Mouse (Mus musculus) liver, embryonic 11.5 days (tissue): Measurements from ENCODE around the gene Ppt2. TPM values are rescaled to one million over a fixed set of nuclear protein-coding genes. Genes with fewer than 3 reads are reported as not detected.

ENCODE experiments used
- ATAC-seq: fragments of 200-750 bp; cut with Nextera tagmentation; replicated peaks from 2 replicates; pipeline ENCODE4 v1.8.0; 2017; ENCODE audit warnings: moderate number of reproducible peaks, mild to moderate bottlenecking, moderate TSS enrichment, moderate library complexity; ENCODE audit not compliant: low FRiP score
- DNase-seq: peaks from one replicate; pipeline ENCODE4 v3.0.0-alpha.2; 2017; ENCODE audit warnings: low spot score
- H3K27ac ChIP-seq: fragments of 300-500 bp; sonication (generic); 2 replicates; pipeline ENCODE4 v1.5.1; 2014; ENCODE audit warnings: mild to moderate bottlenecking, low read depth, low read length, control low read depth
- H3K27me3 ChIP-seq: fragments of 300-500 bp; sonication (generic); replicated peaks from 2 replicates; pipeline ENCODE4 v1.6.1; 2014; ENCODE audit warnings: low read length, mixed read lengths; ENCODE audit not compliant: control insufficient read depth, insufficient read depth
- H3K36me3 ChIP-seq: fragments of 300-500 bp; sonication (generic); 2 replicates; pipeline ENCODE4 v1.6.1; 2014; ENCODE audit warnings: mild to moderate bottlenecking, low read length, moderate library complexity, mixed read lengths; ENCODE audit not compliant: control insufficient read depth, insufficient read depth
- H3K4me1 ChIP-seq: fragments of 300-500 bp; sonication (generic); replicated peaks from 2 replicates; pipeline ENCODE4 v1.6.1; 2014; ENCODE audit warnings: low read length, mixed read lengths; ENCODE audit not compliant: control insufficient read depth, insufficient read depth
- H3K4me2 ChIP-seq: fragments of 300-500 bp; sonication (generic); 2 replicates; pipeline ENCODE4 v1.6.1; 2014; ENCODE audit warnings: mild to moderate bottlenecking, control low read depth, moderate library complexity
- H3K4me3 ChIP-seq: fragments of 300-500 bp; sonication (generic); 2 replicates; pipeline ENCODE4 v1.5.1; 2014; ENCODE audit warnings: low read depth, low read length, control low read depth
- H3K9ac ChIP-seq: fragments of 300-500 bp; sonication (generic); 2 replicates; pipeline ENCODE4 v1.6.1; 2014; ENCODE audit warnings: low read depth, low read length, control low read depth
- H3K9me3 ChIP-seq: fragments of 300-500 bp; sonication (generic); 2 replicates; pipeline ENCODE4 v1.6.1; 2016; ENCODE audit warnings: low read length, inconsistent platforms, mixed read lengths; ENCODE audit not compliant: control insufficient read depth
- WGBS: fragments of 180-500 bp; shearing (Covaris S2); extraction: QIAGEN DNeasy Blood & Tissue Kit; methylation state at CpG from one replicate; pipeline ENCODE4 v1.1.7; 2014; 5-methylcytosine and 5-hydroxymethylcytosine counted together
- polyA plus RNA-seq: library from polyadenylated mRNA; unstranded; fragments of >200 nt; fragmentation: Nextera tagmentation; extraction: Ambion mirVana; gene quantifications from 2 replicates; pipeline ENCODE4 v1.2.1, GENCODE M21; 2014

Ppt2 gene
- polyA plus RNA-seq, 1 experiment from 2014 or later, result 23.1 TPM

DNA sequence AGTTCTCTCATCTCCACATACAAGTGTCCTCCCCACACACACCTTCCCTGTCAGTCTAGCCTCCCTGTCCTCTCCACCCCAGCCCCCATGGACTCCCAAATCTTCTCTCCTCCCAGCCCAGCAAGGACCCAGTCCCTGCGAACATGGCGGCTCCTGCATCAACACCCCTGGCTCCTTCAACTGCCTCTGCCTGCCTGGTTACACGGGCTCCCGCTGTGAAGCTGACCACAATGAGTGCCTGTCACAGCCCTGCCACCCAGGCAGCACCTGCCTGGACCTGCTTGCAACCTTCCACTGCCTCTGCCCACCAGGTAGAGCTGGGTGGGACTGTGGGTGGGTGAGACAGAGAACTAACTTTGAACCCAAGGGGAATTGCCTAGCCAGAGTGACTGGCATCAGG is 58.4 kb downstream of the Ppt2 start:
- H3K4me2 ChIP-seq, result no peak overlapping the region
- peaks cover 8% of the 10 kb centered on the region; the same call in 1 of the 2 replicates for H3K27me3 ChIP-seq
- H3K9me3 ChIP-seq, result no peaks in the 10 kb centered on the region
- H3K27ac ChIP-seq, result no peak overlapping the region
- WGBS, result 60% methylated on average over 4 of the region's 4 CpGs
- H3K4me3 ChIP-seq, result no peak overlapping the region
- H3K9ac ChIP-seq, result no peak overlapping the region
- DNase-seq, result no peak
- H3K36me3 ChIP-seq, result no peaks in the 10 kb centered on the region
- no peaks in the 10 kb centered on the region for H3K4me1 ChIP-seq
- no peak for ATAC-seq

- H3K4me3 ChIP-seq, result no peak overlapping the region
- H3K27ac ChIP-seq, result no peak overlapping the region
- no peaks in the 10 kb centered on the region for H3K9me3 ChIP-seq
- no peak overlapping the region for H3K4me2 ChIP-seq
- peaks cover 8% of the 10 kb centered on the region; the same call in 1 of the 2 replicates for H3K27me3 ChIP-seq
- no peak overlapping the region for H3K9ac ChIP-seq
- ATAC-seq, result no peak
- H3K36me3 ChIP-seq, result no peaks in the 10 kb centered on the region
- WGBS, result 83% methylated on average over 13 of the region's 13 CpGs
- peaks cover 6% of the 10 kb centered on the region for H3K4me1 ChIP-seq
- DNase-seq, result no peak
These were observed 59.9 kb downstream of the Ppt2 start for GRCm38 (mm10) chr17:34568421-34568820.

GRCm38 (mm10) chr17:34567311-34567710 is 61.0 kb downstream of the Ppt2 start:
- 66% methylated on average over 9 of the region's 9 CpGs for WGBS
- Histone ChIP-seq H3K36me3 (no peaks in the 10 kb centered on the region), H3K4me2 (no peak overlapping the region), H3K9ac (no peak overlapping the region), H3K4me3 (no peak overlapping the region), H3K27ac (no peak overlapping the region), H3K9me3 (no peaks in the 10 kb centered on the region), H3K27me3 (peaks cover 8% of the 10 kb centered on the region; the same call in 1 of the 2 replicates), H3K4me1 (peaks cover 6% of the 10 kb centered on the region)
- no peak for ATAC-seq
- DNase-seq, result no peak

Other genes starting within 250 kb of the Ppt2 start
- 0.41 TPM in 1 of 2 replicates, not detected in the other for gene BC051142, start 229.7 kb downstream of the Ppt2 start, polyA plus RNA-seq
- not detected in 2 replicates for gene Btnl4, start 151.2 kb downstream of the Ppt2 start, polyA plus RNA-seq
- gene Btnl6, start 111.2 kb downstream of the Ppt2 start, polyA plus RNA-seq, result not detected in 2 replicates
- gene Notch4, start 64.2 kb downstream of the Ppt2 start, polyA plus RNA-seq, result 2.2 and 4.1 TPM in 2 replicates
- 18.5 and 19.8 TPM in 2 replicates for gene Gpsm3, start 38.7 kb downstream of the Ppt2 start, polyA plus RNA-seq
- 10.4 and 11.4 TPM in 2 replicates for gene Pbx2, start 37.2 kb downstream of the Ppt2 start, polyA plus RNA-seq
- gene Ager, start 30.6 kb downstream of the Ppt2 start, polyA plus RNA-seq, result 1.3 and 1.7 TPM in 2 replicates
- gene Rnf5, start 24.8 kb downstream of the Ppt2 start, polyA plus RNA-seq, result 109 TPM in 2 replicates
- 57.2 and 64.8 TPM in 2 replicates for gene Agpat1, start 24.2 kb downstream of the Ppt2 start, polyA plus RNA-seq
- gene Egfl8, start 12.5 kb downstream of the Ppt2 start, polyA plus RNA-seq, result 1.2 and 1.6 TPM in 2 replicates
- gene Prrt1, start 1.0 kb upstream of the Ppt2 start, polyA plus RNA-seq, result not detected in 2 replicates
- 9.5 and 9.7 TPM in 2 replicates for gene Fkbpl, start 16.3 kb upstream of the Ppt2 start, polyA plus RNA-seq
- gene Atf6b, start 18.6 kb upstream of the Ppt2 start, polyA plus RNA-seq, result 39.9 and 48.5 TPM in 2 replicates
- 0.10 TPM in 1 of 2 replicates, not detected in the other for gene Tnxb, start 42.0 kb upstream of the Ppt2 start, polyA plus RNA-seq
- gene C4b, start 115.4 kb upstream of the Ppt2 start, polyA plus RNA-seq, result 0.13 and 0.23 TPM in 2 replicates
- not detected in 2 replicates for gene Cyp21a1, start 176.1 kb upstream of the Ppt2 start, polyA plus RNA-seq
- gene Stk19, start 208.4 kb upstream of the Ppt2 start, polyA plus RNA-seq, result 25.1 and 27.1 TPM in 2 replicates
- 55.4 and 56.3 TPM in 2 replicates for gene Dxo, start 208.5 kb upstream of the Ppt2 start, polyA plus RNA-seq
- gene Skiv2l, start 221.7 kb upstream of the Ppt2 start, polyA plus RNA-seq, result 43.7 and 44.8 TPM in 2 replicates
- 108 and 114 TPM in 2 replicates for gene Nelfe, start 221.9 kb upstream of the Ppt2 start, polyA plus RNA-seq
- 67.6 and 74.9 TPM in 2 replicates for gene Cfb, start 234.0 kb upstream of the Ppt2 start, polyA plus RNA-seq